In the genomic region with DNA sequence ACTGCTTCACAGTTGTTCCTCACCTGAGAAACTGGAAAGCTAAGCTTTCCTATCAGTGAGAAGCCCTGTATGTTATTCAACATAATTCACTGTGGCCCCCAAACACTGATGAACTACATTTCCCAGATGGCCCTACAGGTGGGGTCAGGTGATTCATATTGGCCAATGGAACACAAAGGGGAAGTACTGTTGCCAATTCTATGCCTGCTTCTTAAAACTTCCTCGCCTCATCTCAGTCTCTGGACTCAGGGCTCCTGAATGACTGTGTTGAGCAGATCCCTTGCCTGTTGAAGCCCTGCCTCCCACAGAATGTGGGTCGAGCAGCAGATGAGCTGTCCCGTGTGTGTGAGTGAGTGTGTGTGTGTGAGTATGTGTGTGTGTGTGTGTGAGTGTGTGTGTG, we compare ENCODE assay signal across 20 mouse cellular contexts. TPM values are rescaled to one million over a fixed set of nuclear protein-coding genes. Genes with fewer than 3 reads are reported as not detected.
A peak's percentile ranks its signal among the peaks of the same experiment; 100 is the strongest.
DNase-seq lines count a peak whose midpoint lies in the region; ATAC-seq and TF ChIP-seq lines count a peak whose summit lies in the region.
"Had no signal": no experiment of that assay in that cellular context is flagged by ENCODE, and none has a peak within 500 bp of the region (broad histone marks: within the 10 kb centered on the region; RNA-seq: fewer than 3 reads in every experiment).

No protein-coding gene starts in this region.

- intact Hi-C loops in heart, postnatal 25 days (cut with DNase I), result no loop called here

- H3K4me1 ChIP-seq in heart, postnatal 0 days (ENCODE audit: control insufficient read depth, insufficient read depth), result no peaks in the 10 kb centered on the region
- peaks cover 69% of the 10 kb centered on the region for H3K4me1 ChIP-seq in E14TG2a.4 (replicated peaks; ENCODE audit: low read depth, low read length)
- no peaks in the 10 kb centered on the region for H3K4me1 ChIP-seq in hindbrain, embryonic 14.5 days (replicated peaks; ENCODE audit: control insufficient read depth, insufficient read depth, low read length)
- H3K4me1 ChIP-seq: heart, embryonic 10.5 days; neural tube, embryonic 12.5 days had no signal

- no peak overlapping the region for H3K27ac ChIP-seq in heart, postnatal 0 days (ENCODE audit: low read depth)
- H3K27ac ChIP-seq in hindbrain, embryonic 14.5 days, result no peak overlapping the region
- H3K27ac ChIP-seq: forebrain, embryonic 15.5 days; heart, embryonic 10.5 days; left cerebral cortex, adult 2 months; limb, embryonic 13.5 days; neural tube, embryonic 12.5 days had no signal

- no peak overlapping the region for H3K9ac ChIP-seq in heart, postnatal 0 days (replicated peaks; ENCODE audit: low read depth, low read length)
- H3K9ac ChIP-seq in hindbrain, embryonic 14.5 days, result no peak overlapping the region
- H3K9ac ChIP-seq: forebrain, embryonic 15.5 days; limb, embryonic 13.5 days; neural tube, embryonic 12.5 days had no signal

- TF ChIP-seq CTCF in heart, postnatal 0 days (IDR thresholded peaks at IDR 0.05; ENCODE audit: low read depth), result no peak
- TF ChIP-seq CTCF in E14TG2a.4 (conservative IDR thresholded peaks at IDR 0.05; ENCODE audit: low read length), result no peak

- no peak for DNase-seq in heart, postnatal 0 days (ENCODE audit: low spot score)
- DNase-seq in heart, postnatal 25 days (ENCODE audit: low spot score), result no peak
- DNase-seq in 3T3-L1 (ENCODE audit: low read depth, low spot score) (peak; percentile 37), ZHBTc4 (ENCODE audit: low read depth, low spot score) (peak; percentile 62)
- no peak for DNase-seq in adrenal gland, postnatal 4 days (ENCODE audit: low spot score in 2 of 2)
- no peak for DNase-seq in hindbrain, embryonic 14.5 days (ENCODE audit: low spot score)
- DNase-seq in cerebellum, postnatal 4 days (ENCODE audit: low spot score in 2 of 2), result no peak
- DNase-seq: adrenal gland, postnatal 36 days; gastrocnemius, postnatal 25 days; heart, postnatal 4 days; lung, postnatal 4 days had no signal

- ATAC-seq in heart, postnatal 0 days (ENCODE audit: insufficient read depth, low read depth), result 0 out of 2 replicates have a peak, but pooled peaks have one; percentile 27
- ATAC-seq in hindbrain, embryonic 14.5 days (ENCODE audit: low FRiP score), result no peak
- ATAC-seq: activated CD4-positive, CD25-positive, alpha-beta regulatory T cell, adult 4 months; forebrain, embryonic 15.5 days; inflammation-experienced regulatory T-cells, adult 6 months; midbrain, embryonic 16.5 days had no signal

- 71% methylated on average over 3 of the region's 3 CpGs for WGBS in heart, postnatal 0 days
- WGBS in hindbrain, embryonic 14.5 days, result 79% methylated on average over 3 of the region's 3 CpGs

- H3K4me3 ChIP-seq in heart, postnatal 0 days (ENCODE audit: low read depth, low read length), result no peak overlapping the region
- H3K4me3 ChIP-seq in E14TG2a.4 (replicated peaks; ENCODE audit: low read length), result 0 out of 2 replicates have a peak overlapping the region, but pooled peaks have one; percentile 35
- no peak overlapping the region for H3K4me3 ChIP-seq in hindbrain, embryonic 14.5 days (replicated peaks; ENCODE audit: low read length)
- H3K4me3 ChIP-seq: forebrain, embryonic 15.5 days; heart, embryonic 10.5 days; left cerebral cortex, adult 2 months; limb, embryonic 13.5 days; neural tube, embryonic 12.5 days had no signal

- H3K27me3 ChIP-seq in heart, postnatal 0 days (ENCODE audit: control insufficient read depth, insufficient read depth, low read length), result no peaks in the 10 kb centered on the region
- H3K27me3 ChIP-seq in E14TG2a.4 (ENCODE audit: insufficient read depth, low read length), result no peaks in the 10 kb centered on the region
- H3K27me3 ChIP-seq in hindbrain, embryonic 14.5 days (ENCODE audit: control insufficient read depth, insufficient read depth, low read length), result no peaks in the 10 kb centered on the region
- H3K27me3 ChIP-seq: forebrain, embryonic 15.5 days; limb, embryonic 13.5 days had no signal

- no peaks in the 10 kb centered on the region for H3K9me3 ChIP-seq in heart, postnatal 0 days (replicated peaks; ENCODE audit: control insufficient read depth, low read length)
- peaks cover 4% of the 10 kb centered on the region for H3K9me3 ChIP-seq in E14TG2a.4 (ENCODE audit: low read length)
- H3K9me3 ChIP-seq in hindbrain, embryonic 14.5 days (ENCODE audit: control insufficient read depth, low read length), result 0 out of 2 replicates have a peak, but pooled peaks cover 3% of the 10 kb centered on the region
- H3K9me3 ChIP-seq: forebrain, embryonic 15.5 days; heart, embryonic 10.5 days; limb, embryonic 13.5 days had no signal

- H3K36me3 ChIP-seq in heart, postnatal 0 days (replicated peaks; ENCODE audit: control insufficient read depth, insufficient read depth, low read length), result no peaks in the 10 kb centered on the region
- H3K36me3 ChIP-seq in E14TG2a.4 (ENCODE audit: insufficient read depth, low read length), result no peaks in the 10 kb centered on the region
- H3K36me3 ChIP-seq in hindbrain, embryonic 14.5 days (replicated peaks; ENCODE audit: control insufficient read depth, insufficient read depth), result no peaks in the 10 kb centered on the region
- H3K36me3 ChIP-seq: forebrain, embryonic 15.5 days; heart, embryonic 10.5 days; limb, embryonic 13.5 days; neural tube, embryonic 12.5 days had no signal

- no peak for TF ChIP-seq EP300 in heart, postnatal 0 days (IDR thresholded peaks at IDR 0.05; ENCODE audit: low read depth)

- no peak overlapping the region for H3K4me2 ChIP-seq in heart, postnatal 0 days (ENCODE audit: low read depth, low read length)
- H3K4me2 ChIP-seq in hindbrain, embryonic 14.5 days (replicated peaks), result no peak overlapping the region
- H3K4me2 ChIP-seq: forebrain, embryonic 15.5 days; limb, embryonic 13.5 days; neural tube, embryonic 12.5 days had no signal

RNA-seq across cellular contexts. Expression of gene Fubp3, which starts 21.9 kb away (rescaled TPM):
- 19.3 and 21.4 TPM in 2 replicates for total RNA-seq in heart, postnatal 0 days (2014; rRNA removed; ENCODE audit: low replicate concordance)
- polyA plus RNA-seq in heart, postnatal 0 days (2015; fragmentation: Nextera tagmentation; extraction: Ambion mirVana), result 26.4 and 28.4 TPM in 2 replicates
- total RNA-seq in heart, postnatal 25 days (2021), result 10 to 100 TPM; 13.1 to 17.0 TPM
- total RNA-seq in adrenal gland, postnatal 4 days (2021), result 10 to 100 TPM; 87.0 to 91.6 TPM
- 43.6 and 45.2 TPM in 2 replicates for polyA plus RNA-seq in hindbrain, embryonic 14.5 days (2014; fragmentation: Nextera tagmentation; extraction: Ambion mirVana)

Comparison
In these comparisons a context has a peak if more than half of its experiments do, and no peak if none do; other contexts are left out.
1. DNase-seq: peak in 3T3-L1 (single experiment) and ZHBTc4 (single experiment); none in heart, postnatal 0 days (single experiment), heart, postnatal 25 days (single experiment), adrenal gland, postnatal 4 days (0 of 2), hindbrain, embryonic 14.5 days (single experiment) and cerebellum, postnatal 4 days (0 of 2).